Mouse (Mus musculus): ENCODE results near the gene Tbx6. TPM values are rescaled to one million over a fixed set of nuclear protein-coding genes. Genes with fewer than 3 reads are reported as not detected.
"Not testable (repeated sequence)": the region's sequence is repeated elsewhere in the genome, so short reads cannot be mapped to it uniquely, and the experiment has no call there.

Gene Tbx6
- total RNA-seq, 2 experiments from 2014 or later, result 0.54 to 1.0 TPM

- peak; percentile 74 for TF ChIP-seq CTCF (conservative IDR thresholded peaks at IDR 0.05)
- Histone ChIP-seq H3K4me3 (no peak overlapping the region), H3K27ac (peak overlapping the region; percentile 99)
- DNase-seq (ENCODE audit: low spot score in 2 of 2), result no peak
These were observed 5.9 kb upstream of the Tbx6 start for GRCm38 (mm10) chr7:126775185-126775977.

GRCm38 (mm10) chr7:126775978-126776234 lies 5.4 kb upstream of the Tbx6 start:
- Histone ChIP-seq H3K4me3 (peak overlapping the region; percentile 83), H3K27ac (peak overlapping the region; percentile 99)
- TF ChIP-seq CTCF (conservative IDR thresholded peaks at IDR 0.05), result no peak
- no peak for DNase-seq (ENCODE audit: low spot score in 2 of 2)

- Histone ChIP-seq H3K27ac (peak within 1 kb of the TSS; percentile 99), H3K4me3 (peak within 1 kb of the TSS; percentile 83)
- DNase-seq (ENCODE audit: low spot score in 2 of 2), result peak; percentile 95 to 96
- peak; percentile 26; the same call in 1 of the 2 replicates for TF ChIP-seq CTCF (conservative IDR thresholded peaks at IDR 0.05)
These were observed 4.7 kb upstream of the Tbx6 start, which contains the start of gene Ypel3 for GRCm38 (mm10) chr7:126776598-126777057. Gene Ypel3, plus strand, starts transcription at chr7:126776955.

- TF ChIP-seq CTCF (conservative IDR thresholded peaks at IDR 0.05), result no peak
- Histone ChIP-seq H3K27ac (peak overlapping the region; percentile 99), H3K4me3 (peak overlapping the region; percentile 83)
- no peak for DNase-seq (ENCODE audit: low spot score in 2 of 2)
These were observed 3.8 kb upstream of the Tbx6 start for GRCm38 (mm10) chr7:126777476-126777875.

GRCm38 (mm10) chr7:126778147-126778546 lies 3.1 kb upstream of the Tbx6 start:
- peak overlapping the region; percentile 99 for H3K27ac ChIP-seq
- H3K4me3 ChIP-seq, result peak overlapping the region; percentile 83
- TF ChIP-seq CTCF (conservative IDR thresholded peaks at IDR 0.05), result no peak
- no peak for DNase-seq (ENCODE audit: low spot score in 2 of 2)

- H3K4me3 ChIP-seq; DNase-seq (ENCODE audit: low spot score in 2 of 2): not testable (repeated sequence)
- peak overlapping the region; percentile 99 for H3K27ac ChIP-seq
These were observed 2.2 kb upstream of the Tbx6 start for GRCm38 (mm10) chr7:126779101-126779500.

- H3K4me3 ChIP-seq, result peak overlapping the region; percentile 53
- peak; percentile 85 to 86 for DNase-seq (ENCODE audit: low spot score in 2 of 2)
- H3K27ac ChIP-seq, result peak overlapping the region; percentile 99
- TF ChIP-seq CTCF (conservative IDR thresholded peaks at IDR 0.05), result peak; percentile 99
These were observed 1.0 kb upstream of the Tbx6 start for GRCm38 (mm10) chr7:126779983-126780970.

GRCm38 (mm10) chr7:126781661-126782370 lies 533 bp downstream of the Tbx6 start:
- no peak for DNase-seq (ENCODE audit: low spot score in 2 of 2)
- no peak for TF ChIP-seq CTCF (conservative IDR thresholded peaks at IDR 0.05)
- H3K4me3 ChIP-seq, result no peak overlapping the region
- peak overlapping the region; percentile 99; the same call in 1 of the 2 replicates for H3K27ac ChIP-seq

- no peak for DNase-seq (ENCODE audit: low spot score in 2 of 2)
- Histone ChIP-seq H3K27ac (no peak overlapping the region), H3K4me3 (no peak overlapping the region)
- TF ChIP-seq CTCF (conservative IDR thresholded peaks at IDR 0.05), result no peak
These were observed 1.4 kb downstream of the Tbx6 start for GRCm38 (mm10) chr7:126782693-126783092.

GRCm38 (mm10) chr7:126784469-126784868 lies 3.2 kb downstream of the Tbx6 start:
- TF ChIP-seq CTCF (conservative IDR thresholded peaks at IDR 0.05), result no peak
- Histone ChIP-seq H3K4me3 (no peak overlapping the region), H3K27ac (no peak overlapping the region)
- no peak for DNase-seq (ENCODE audit: low spot score in 2 of 2)

- H3K27ac ChIP-seq, result no peak overlapping the region
- no peak for TF ChIP-seq CTCF (conservative IDR thresholded peaks at IDR 0.05)
- no peak overlapping the region for H3K4me3 ChIP-seq
- DNase-seq (ENCODE audit: low spot score in 2 of 2), result no peak
These were observed 3.8 kb downstream of the Tbx6 start for GRCm38 (mm10) chr7:126785056-126785455.

GRCm38 (mm10) chr7:126786142-126786541 lies 4.9 kb downstream of the Tbx6 start:
- Histone ChIP-seq H3K4me3 (no peak overlapping the region), H3K27ac (no peak overlapping the region)
- no peak for DNase-seq (ENCODE audit: low spot score in 2 of 2)
- no peak for TF ChIP-seq CTCF (conservative IDR thresholded peaks at IDR 0.05)

Data from layer of hippocampus, adult 2 months (tissue).